Mouse (Mus musculus) telencephalon, adult 2 months (tissue): Measurements from ENCODE around the gene Gm42372.
A peak's percentile ranks its signal among the peaks of the same experiment; 100 is the strongest.

Experiments
- DNase-seq: peaks from one replicate; pipeline ENCODE4 v3.0.0-alpha.2; 2011; ENCODE audit warnings: low read depth, low spot score

Gm42372 gene

GRCm38 (mm10) chr7:16959539-16960187 lies 23.2 kb upstream of the Gm42372 start, which contains the start of gene Pnmal1:
Gene Pnmal1, plus strand, starts transcription at chr7:16959679.
- peak; percentile 97 for DNase-seq

GRCm38 (mm10) chr7:16961678-16962077 lies 21.2 kb upstream of the Gm42372 start:
- DNase-seq: no peak

GRCm38 (mm10) chr7:16968414-16968813 lies 14.5 kb upstream of the Gm42372 start:
- DNase-seq: no peak

- DNase-seq: no peak
These were observed 11.7 kb upstream of the Gm42372 start for GRCm38 (mm10) chr7:16971160-16971559.

GRCm38 (mm10) chr7:16974018-16974417 lies 8.9 kb upstream of the Gm42372 start:
- DNase-seq: peak; percentile 71

GRCm38 (mm10) chr7:16976298-16976697 lies 6.6 kb upstream of the Gm42372 start:
- no peak for DNase-seq

- no peak for DNase-seq
These were observed 4.7 kb upstream of the Gm42372 start for GRCm38 (mm10) chr7:16978173-16978572.

GRCm38 (mm10) chr7:16978593-16978992 lies 4.3 kb upstream of the Gm42372 start:
- no peak for DNase-seq

GRCm38 (mm10) chr7:16980348-16980747 lies 2.5 kb upstream of the Gm42372 start:
- no peak for DNase-seq

- DNase-seq: no peak
These were observed 4.8 kb downstream of the Gm42372 start for GRCm38 (mm10) chr7:16987541-16988149.

- DNase-seq: no peak
These were observed 5.5 kb downstream of the Gm42372 start for GRCm38 (mm10) chr7:16988405-16988804.

GRCm38 (mm10) chr7:16990006-16990744 lies 7.3 kb downstream of the Gm42372 start:
- DNase-seq: no peak

GRCm38 (mm10) chr7:16991681-16992450 lies 9.0 kb downstream of the Gm42372 start:
- no peak for DNase-seq

- DNase-seq: no peak
These were observed 9.5 kb downstream of the Gm42372 start, which contains the start of gene Ccdc8 for GRCm38 (mm10) chr7:16992451-16992807. Gene Ccdc8, plus strand, starts transcription at chr7:16992708.

- DNase-seq: no peak
These were observed 10.9 kb downstream of the Gm42372 start for GRCm38 (mm10) chr7:16993651-16994399.

GRCm38 (mm10) chr7:16994400-16994799 lies 11.5 kb downstream of the Gm42372 start:
- no peak for DNase-seq

GRCm38 (mm10) chr7:16995345-16995744 lies 12.5 kb downstream of the Gm42372 start:
- no peak for DNase-seq

GRCm38 (mm10) chr7:16999233-16999632 lies 16.3 kb downstream of the Gm42372 start:
- no peak for DNase-seq

GRCm38 (mm10) chr7:16999650-17000049 lies 16.8 kb downstream of the Gm42372 start:
- no peak for DNase-seq

GRCm38 (mm10) chr7:17002375-17003195 lies 19.7 kb downstream of the Gm42372 start:
- no peak for DNase-seq
